Mouse (Mus musculus): ENCODE data around the gene Eng.

The Eng gene

DNA sequence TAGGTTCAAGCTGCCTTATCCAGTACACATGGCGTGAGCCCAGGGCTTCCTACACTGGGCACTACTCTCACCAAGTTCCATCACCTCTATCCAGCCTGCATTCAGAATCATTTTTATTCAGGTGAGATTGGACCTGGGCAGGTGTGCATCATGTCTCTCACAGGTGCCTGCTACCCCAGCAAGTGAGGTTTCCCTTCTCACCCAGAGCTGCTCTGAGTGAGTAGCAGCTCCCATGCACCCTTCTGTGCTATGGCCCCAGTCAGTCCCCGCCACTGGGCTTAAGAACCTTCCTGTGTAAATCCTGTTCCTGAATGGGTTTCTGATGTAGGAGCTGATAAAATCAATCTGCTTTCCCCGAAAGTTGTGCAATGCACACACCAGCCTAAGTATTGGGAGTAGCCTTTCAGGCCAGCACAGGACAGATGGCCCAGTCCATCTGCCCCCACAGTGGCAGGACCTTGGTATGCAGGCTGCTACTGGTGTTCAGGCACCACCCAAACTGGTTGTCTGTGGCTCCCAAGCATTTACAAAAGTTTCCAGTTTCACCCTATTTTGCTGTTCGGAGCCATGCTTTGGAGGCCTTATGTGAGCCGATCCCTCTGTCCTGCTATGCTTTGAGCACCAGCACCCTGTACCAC lies 22.2 kb upstream of the Eng start:
- DNase-seq (ENCODE audit: low spot score): no peak

DNA sequence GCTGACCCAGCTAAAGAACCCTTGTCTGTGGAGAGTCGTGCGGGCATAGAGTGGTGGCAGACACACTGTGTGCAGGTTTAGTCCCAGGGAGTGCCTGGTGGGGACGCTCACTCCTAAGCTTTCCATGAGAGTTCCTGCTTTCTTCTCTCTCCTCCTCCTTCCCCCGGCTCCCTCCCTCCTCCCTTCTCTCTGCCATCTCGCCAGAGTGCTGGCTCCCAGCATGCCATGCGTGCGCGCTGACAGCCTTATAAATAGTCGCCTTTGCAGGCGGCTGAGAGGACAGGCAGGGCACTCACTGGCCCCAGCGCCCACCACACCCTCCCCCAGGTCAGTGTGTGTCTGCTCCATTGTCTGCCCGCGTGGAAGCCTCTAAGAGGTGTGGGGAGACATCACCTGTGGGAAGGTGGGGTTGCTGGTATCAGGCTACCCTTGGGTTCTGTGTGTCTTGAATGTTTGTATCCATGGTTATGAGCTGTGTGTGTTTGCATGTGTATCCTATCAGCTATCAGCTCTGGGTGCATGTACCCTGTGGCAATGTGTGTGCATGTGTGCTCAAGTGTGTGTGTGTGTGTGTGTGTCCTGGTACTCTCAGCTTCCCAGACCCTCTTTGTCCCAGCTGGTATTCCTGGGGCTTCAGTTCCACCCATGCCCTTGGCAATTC lies 21.1 kb upstream of the Eng start:
- no peak for DNase-seq (ENCODE audit: low spot score)

DNA sequence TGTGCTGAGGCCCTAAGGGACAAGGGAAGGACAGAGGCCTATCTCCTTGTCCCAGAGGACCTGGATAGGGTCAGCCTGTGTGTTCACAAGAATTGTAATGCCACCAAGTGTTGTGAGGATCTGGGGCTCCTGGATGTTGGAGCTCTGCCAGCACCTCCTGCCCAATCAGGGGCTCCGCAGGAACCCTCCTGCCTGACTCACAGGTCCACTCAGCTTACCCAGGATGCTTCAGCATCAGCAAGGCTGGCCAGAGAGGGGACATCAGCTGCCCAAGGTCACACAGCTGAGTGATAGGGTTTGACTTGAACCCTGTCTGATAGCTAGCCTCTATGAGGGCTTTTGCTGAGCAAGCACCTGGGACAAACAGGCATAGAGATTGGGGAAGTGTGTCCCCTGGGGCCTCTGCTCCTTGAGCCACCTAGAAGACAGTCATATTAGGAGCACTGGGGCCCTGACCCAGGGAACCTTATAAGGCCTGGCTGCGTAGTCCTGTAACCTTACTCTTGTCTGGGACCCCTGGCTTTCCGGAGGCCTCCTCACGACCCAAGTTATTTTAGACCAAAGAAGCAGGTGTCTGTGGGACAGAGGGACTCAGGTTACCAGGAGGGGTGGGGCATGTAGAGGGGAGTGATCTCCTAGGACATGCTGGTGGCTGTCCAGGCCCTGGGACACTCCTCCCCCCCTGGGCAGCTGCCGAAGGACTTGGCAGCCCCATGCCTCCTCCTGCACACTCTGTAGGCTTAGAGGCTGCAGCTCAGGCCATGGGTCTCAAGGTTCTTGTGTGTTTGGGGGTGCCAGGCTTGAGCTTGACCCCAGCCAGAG lies 20.3 kb upstream of the Eng start:
- DNase-seq (ENCODE audit: low spot score): no peak

DNA sequence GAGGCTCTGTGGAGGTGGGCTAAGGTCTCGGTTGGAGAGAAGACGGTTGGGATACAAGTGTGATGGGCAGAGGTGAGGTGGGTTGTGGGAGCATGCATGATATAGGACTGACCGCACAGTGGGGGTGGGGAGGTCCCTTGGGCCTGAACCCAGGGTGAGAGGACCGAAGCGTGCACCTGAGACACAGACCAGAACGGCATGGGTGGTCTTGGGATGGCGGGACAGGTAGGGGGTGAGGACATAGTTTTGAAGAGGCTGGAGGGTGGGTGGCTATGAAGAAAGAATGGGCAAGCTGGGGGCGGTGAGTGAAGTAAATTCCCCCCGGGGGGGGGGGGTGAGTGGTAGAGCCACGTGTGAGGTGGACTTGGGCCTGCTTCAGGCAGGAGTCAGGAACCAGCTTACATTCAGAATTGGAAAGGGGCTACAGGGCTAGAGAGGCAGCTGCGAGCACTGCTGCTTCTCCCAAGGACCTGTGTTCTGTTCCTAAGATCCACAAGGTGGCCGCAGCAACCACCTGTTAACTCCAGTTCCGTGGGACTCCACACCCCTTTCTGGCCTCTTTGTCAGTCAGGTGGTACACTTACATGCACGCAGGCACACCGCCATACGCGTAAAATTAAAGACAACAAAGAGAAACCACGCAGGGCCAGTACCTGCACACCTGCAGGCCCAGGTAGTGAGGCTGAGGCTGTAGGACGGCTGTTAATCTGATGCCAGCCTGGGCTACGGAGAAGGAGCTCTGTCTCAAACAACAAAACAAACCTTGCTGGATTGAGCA lies 18.9 kb upstream of the Eng start:
- DNase-seq (ENCODE audit: low spot score): no peak

DNA sequence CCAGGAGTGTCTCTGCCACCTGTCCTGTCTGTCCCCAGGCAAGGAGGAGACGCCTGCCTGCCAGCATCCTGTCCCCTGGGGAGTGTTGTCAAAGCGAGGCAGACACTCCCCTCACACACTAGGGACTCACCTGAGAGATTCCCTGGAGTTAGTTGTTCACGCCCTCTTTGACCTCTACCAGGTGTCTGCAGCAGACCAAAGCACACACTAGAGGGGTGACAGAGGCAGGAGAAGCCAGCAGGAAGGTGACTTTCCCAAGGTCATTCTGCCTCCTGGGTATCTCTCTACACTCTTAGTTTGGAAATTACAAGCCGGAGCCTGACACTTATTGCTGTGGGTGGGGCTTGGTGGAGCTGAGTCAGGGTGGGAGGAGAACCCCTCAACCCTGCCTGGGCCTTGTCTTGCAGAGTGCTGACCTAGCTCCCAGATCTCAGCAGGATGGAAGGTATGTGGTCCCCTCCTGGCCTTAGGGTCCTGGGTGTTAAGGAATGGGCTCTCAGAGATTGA lies 18.3 kb upstream of the Eng start:
- no peak for DNase-seq (ENCODE audit: low spot score)

DNA sequence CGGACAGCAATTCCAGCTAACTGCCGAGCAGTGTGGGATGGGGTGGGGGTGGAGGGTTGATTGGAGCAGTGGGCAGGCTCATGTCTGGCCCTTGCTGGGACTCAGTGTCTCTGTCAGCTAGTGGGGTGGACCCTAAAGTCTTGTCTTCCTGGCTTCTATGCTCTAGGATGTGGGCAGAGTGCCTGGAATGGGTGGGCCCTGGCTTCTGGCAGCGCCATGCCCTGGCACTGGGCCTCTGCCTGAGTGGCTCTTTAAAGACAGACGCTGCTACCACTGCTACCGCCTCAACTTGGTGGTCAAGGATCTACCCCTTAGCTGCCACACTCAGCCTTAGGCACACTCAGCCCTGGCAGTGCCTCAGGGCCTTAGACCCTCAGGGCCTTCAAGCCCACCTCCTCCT lies 17.7 kb upstream of the Eng start:
- DNase-seq (ENCODE audit: low spot score): no peak

DNA sequence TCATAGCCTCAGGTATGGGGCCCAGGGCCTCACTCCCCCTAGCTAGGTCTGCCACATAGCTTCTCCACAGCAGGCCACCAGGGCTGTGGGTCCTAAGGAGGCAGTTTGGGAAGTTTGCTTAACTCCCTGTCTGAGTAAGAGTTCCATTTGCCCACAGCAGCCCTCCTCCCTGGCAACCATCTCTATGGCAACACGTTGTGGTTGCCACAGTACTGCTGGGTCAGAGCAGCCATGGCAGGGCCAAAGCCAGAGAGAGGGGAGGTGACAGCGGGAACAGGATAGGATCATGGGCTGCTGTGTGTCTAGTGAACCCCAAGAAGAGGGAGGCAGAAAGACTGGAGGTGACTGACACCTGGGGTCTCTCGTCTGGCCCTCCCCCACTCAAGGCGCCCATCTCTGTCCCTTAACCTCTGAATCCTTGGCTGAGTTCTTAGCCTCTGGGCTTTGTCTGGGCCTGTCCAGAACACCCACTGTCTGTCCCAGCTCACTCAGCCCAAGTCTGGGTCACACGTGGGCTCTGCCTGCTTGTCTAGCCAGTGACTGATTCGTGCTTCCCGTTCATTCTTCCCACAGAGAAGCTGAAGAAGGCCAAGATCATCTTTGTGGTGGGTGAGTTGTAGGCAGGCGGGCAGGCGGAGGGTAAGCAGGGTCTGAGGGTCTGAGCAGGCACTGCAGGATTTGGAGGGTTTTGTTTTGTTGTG lies 17.0 kb upstream of the Eng start:
- no peak for DNase-seq (ENCODE audit: low spot score)

DNA sequence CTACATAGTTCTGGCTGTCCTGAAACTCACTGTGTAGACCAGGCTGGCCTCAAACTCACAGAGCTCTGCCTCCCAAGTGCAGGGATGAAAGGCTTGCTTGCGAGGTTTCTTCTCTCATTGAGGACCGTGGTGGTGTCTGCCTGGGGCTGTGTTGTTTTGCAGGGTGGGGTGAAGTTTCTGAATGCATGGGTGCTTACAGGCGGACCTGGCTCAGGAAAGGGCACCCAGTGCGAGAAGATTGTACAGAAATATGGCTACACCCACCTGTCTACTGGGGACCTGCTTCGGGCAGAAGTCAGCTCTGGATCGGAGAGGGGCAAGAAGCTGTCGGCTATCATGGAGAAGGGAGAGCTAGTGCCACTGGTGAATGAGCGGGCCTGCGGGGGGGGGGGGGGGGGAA lies 16.4 kb upstream of the Eng start:
- no peak for DNase-seq (ENCODE audit: low spot score)

DNA sequence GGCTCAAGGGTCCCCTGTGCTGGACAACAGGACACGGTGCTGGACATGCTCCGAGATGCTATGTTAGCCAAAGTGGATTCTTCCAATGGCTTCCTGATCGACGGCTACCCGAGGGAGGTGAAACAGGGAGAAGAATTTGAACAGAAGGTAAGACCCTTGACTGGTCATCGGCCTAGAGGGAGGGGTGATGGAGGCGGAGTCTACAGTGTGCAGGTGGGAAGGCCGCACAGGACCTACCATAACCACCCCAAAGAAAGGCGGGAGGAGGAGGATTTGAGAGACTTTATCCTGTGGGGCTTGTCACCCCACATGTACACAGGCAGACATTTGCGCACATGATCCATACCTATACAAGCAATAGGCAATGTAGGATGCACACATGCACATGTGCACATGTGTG lies 15.3 kb upstream of the Eng start:
- no peak for DNase-seq (ENCODE audit: low spot score)

DNA sequence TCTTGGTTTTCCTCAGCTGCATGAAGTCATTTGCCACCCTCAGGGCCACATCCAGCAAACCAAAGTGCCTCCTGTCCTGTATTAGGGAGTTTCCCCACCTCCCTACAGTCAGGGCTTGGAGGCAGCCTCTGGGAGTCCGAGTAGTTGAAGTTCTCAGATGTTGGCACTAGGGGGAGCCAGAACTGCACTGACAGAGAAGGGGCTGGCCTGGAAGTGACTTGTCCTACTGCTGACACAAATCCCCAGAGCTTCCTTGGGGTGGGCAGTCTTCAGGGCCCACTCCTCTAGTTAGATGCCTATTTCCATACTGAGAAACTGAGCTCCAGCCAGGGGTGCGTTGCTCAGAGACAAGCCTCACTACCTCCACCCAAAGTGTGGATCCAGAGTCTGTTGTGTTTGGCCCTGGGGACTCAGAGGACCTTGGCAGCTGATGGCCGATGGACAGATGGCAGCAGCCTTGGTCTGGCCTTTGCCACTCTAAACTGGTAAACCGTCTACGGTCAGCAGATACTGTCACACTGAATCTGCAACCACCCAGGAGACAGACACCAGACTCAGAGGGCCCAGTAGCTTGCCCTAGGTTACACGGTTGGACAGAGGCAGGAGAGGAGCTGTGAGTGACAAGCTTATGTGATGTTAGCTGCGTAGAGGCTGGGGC lies 14.5 kb upstream of the Eng start:
- DNase-seq (ENCODE audit: low spot score): no peak

DNA sequence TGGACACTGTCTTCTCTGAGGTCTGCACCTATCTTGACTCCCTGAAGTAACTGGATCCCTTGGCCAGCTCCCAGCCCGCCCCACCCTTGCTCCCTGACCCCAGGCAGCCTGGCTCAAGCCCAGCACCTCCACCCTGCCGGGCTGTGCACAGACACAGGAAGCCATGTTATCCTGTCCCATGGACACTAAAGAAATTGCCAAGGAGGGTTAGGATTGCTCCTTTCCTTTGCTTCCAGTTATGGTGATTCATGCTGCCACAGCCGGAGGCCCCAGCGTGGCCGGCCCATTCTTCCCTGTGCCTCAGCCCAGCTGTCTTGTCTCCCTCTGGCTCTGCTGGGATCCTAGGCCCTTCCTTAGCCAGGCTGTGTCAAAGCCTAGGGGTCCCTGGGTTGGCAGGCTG lies 12.7 kb upstream of the Eng start:
- no peak for DNase-seq (ENCODE audit: low spot score)

DNA sequence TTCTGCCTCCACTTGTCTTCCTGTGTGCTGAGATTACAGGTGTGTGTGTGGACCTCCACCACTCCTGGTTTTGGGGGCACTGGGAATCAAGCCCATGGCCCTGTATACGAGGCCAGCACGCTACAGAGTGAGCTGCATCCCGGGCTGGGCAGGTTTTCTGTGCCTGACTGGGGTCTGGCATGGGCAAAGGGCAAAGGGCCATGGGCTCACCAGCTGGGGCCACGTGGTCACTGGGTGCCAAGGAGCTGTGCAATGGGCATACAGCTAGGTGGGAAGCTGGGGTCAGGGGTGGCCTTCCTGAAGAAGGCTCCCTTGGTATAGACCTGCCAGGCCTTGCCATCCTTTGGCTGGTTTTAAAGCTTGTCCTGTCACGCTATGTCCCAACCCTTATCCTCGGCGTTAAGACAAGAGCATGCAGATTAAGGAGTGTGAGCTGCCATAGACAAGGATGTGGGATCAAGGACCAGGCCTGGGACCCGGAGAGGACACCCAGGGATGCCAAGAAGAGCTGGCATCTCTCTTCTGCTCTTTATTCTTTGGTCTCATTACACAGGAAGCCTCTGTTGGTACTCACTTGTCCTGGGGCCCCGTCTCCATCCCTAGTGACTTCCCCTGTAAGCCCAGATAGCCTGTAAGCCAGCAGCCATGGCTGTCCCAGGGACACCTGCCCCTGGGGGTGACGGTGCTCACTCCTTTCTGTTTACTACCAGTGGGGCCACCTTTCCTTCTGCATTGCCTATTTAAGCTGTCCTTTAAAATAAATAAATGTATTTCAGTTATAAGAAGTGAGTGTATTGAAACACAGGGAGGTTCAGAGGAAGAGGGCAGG lies 11.9 kb upstream of the Eng start:
- no peak for DNase-seq (ENCODE audit: low spot score)

DNA sequence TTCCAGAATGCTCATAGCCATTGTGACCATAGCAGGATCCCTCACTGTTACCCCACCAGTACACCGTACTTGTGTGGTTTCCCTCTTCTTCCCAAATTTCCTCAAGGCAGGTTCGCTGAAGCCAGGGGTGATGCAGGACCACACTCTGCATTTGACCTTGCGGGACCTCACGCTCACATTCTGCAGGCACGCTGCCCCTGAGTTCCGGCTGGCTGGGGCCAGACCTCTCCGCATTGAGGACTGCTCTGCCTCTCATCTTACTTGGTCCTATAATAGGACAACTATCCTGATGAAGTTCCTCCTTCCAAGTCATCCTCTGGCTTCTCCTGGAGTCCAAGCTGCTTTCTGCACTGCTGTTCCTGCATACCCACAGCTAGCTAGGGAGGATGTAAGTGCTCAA lies 9.8 kb upstream of the Eng start:
- DNase-seq (ENCODE audit: low spot score): no peak

DNA sequence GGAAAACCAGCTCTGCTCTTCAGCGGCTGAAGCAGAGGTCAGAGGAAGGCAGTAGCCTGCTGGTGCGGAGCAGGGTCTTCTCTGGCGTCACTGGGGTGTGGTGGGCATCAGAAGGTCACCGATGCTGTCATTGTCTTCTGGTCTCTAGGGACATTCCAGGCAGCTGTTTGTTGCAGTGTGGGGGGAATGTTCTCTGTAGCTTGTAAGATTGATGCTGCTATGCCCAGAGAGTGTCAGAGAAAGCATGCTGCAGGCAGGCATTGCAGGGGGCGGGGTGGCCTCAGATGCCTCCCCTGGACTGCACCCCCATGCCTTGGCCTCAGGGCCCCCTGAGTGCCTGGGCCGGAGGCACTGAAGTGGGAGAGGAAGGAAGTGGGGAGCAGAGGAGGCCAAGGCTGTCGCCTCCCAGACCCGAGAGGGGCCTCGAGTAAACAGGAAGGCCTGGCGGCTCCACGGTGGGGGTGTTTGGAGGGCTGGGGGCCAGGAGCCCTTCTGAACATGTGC lies 8.6 kb upstream of the Eng start:
- no peak for DNase-seq (ENCODE audit: low spot score)

DNA sequence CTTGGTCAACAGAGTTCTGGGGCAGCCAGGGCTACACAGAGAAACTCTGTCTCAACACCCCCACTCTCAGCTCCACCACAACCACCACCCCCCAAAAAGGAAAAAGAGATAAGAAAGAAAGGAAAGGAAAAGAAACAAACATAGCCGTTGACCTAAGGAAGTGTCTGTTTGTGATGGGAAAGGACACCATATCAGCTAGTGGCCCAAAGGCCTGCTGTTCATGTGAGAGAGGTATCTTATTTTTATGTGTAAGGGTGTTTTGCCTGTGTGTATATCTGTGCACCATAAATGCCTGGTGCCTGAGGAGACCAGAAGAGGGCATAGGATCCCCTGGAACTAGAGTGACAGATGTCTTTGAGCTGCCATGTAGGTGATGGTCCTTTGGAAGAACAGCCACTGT lies 6.8 kb upstream of the Eng start:
- no peak for DNase-seq (ENCODE audit: low spot score)

DNA sequence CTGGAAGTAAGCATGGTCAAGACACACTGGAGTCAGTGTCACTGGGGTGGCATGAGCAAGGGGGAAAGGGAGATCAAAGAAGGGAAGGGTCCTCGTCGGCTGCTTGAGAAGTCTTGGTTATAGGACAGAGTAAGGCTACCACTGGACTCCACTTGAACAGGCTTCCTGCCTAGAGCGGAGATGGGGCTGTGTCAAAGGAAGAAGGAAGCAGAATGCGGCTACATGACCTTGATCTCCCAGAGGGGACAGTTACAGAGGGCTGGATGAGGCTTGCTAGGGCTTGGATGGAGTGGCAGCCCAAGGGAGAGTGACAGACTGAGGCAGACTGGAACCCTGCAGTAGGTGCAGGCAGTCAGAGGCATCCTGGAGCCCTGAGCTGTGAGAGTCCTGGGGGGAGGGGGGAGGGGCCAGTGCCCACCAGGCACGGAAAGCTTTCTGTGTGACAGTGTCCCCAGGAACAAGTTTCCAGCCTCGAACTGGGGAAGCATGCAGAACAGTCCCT lies 5.8 kb upstream of the Eng start:
- DNase-seq (ENCODE audit: low spot score): no peak

DNA sequence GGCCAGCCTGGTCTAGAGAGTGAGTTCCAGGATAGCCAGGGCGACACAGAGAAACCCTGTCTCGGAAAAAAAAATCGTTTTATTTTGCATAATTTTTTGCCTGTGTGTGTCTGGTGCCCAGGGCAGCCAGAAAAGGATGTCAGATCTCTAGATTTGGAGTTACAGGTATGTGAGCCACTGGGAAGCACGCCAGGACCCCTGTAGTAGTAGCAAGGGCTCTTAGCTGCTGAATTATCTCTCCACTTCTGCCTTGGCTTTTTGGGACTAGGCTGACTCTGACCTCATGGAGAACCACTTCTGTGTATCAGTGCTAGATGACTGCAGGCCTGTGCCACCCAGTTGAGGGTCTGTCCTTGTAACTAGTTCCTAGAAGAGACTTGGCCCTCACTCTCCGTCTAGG lies 4.6 kb upstream of the Eng start:
- DNase-seq (ENCODE audit: low spot score): no peak

DNA sequence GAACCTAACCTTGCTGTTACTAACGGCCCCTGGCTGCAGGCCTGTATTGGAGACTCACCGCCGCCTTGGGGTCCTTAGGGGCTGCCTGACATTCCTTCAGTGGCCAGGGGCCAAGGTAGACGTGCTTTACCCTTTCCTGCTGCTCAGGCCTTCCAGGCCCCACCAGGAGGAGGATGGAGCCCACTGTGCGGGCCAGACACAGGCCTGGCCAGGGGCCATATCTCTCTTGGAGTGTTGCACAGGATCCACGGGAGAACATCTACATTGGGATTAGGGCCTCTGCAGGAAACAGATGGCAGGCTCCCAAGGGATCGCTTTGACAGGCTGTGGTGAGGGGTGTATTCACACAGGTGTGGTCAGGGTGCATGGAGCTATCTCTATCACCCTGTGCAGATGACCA lies 3.6 kb upstream of the Eng start:
- DNase-seq (ENCODE audit: low spot score): no peak

DNA sequence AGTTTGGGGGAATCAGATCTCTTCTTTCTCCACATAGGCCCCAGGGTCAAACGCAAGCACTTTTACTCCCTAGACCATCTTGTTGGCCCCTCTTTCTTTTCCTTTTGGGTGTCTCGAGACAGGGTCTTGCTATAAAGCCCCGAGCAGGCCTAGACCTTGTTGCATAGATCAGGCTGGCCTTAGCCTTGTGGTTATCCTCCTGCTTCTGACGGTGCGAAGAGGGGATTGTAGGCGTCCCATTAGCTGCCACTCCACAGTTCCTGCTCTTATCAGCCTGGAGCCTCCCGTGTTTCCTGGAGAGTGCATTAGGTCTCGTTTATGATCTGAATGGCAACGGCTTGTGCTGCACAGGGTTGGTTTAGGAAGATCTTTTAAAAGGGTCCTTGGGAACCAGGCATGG lies 2.3 kb upstream of the Eng start:
- no peak for DNase-seq (ENCODE audit: low spot score)
